Mouse (Mus musculus): ENCODE data around the gene Crkl. TPM values are rescaled to one million over a fixed set of nuclear protein-coding genes. Genes with fewer than 3 reads are reported as not detected.

Crkl gene
- total RNA-seq, 2 experiments from 2014 or later = 30.9 to 31.0 TPM

- intact Hi-C loops (cut with DNase I) = no loop called here
- DNase-seq (ENCODE audit: low spot score in 2 of 2) = no peak
These were observed 67.1 kb downstream of the Crkl start for GRCm38 (mm10) chr16:17518910-17519309.

DNA sequence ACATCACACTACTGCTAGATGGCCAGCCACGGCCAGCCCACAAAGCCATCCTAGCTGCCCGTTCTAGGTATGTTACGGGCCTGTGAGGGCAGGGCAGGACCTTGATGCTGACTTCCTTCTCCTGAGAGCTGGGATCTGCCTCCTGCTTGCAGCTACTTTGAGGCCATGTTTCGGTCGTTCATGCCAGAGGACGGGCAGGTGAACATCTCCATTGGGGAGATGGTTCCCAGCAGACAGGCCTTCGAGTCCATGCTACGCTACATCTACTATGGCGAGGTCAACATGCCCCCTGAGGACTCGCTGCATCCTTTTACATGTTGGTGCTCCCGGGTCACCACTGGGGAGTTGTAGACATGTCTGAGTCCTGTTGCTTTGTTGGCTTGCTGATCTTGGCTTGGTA is 72.4 kb downstream of the Crkl start:
- no peak for DNase-seq (ENCODE audit: low spot score in 2 of 2)
- intact Hi-C loops (cut with DNase I) = no loop called here

- intact Hi-C loops (cut with DNase I) = no loop called here
- no peak for DNase-seq (ENCODE audit: low spot score in 2 of 2)
These were observed 73.7 kb downstream of the Crkl start for GRCm38 (mm10) chr16:17525524-17525923.

DNA sequence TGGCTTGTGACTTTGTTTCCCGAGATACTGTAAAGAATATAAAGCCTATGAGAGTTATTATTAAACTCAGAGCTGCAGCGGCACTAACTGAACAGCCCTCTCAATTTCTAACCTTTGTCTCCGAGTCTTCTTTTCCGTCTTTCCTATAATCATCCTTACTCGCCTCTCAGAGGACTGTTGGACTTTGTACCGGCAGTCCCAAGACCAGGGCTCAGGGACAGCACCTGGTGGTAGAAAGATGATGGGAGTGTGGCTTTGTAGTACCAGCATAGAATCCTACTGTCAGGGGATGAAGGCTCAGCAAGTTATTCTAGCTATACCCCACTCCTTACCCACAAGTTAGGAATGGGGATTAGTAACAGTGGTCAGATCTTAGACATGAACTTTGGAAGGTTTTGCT is 74.4 kb downstream of the Crkl start:
- no peak for DNase-seq (ENCODE audit: low spot score in 2 of 2)
- intact Hi-C loops (cut with DNase I) = no loop called here

DNA sequence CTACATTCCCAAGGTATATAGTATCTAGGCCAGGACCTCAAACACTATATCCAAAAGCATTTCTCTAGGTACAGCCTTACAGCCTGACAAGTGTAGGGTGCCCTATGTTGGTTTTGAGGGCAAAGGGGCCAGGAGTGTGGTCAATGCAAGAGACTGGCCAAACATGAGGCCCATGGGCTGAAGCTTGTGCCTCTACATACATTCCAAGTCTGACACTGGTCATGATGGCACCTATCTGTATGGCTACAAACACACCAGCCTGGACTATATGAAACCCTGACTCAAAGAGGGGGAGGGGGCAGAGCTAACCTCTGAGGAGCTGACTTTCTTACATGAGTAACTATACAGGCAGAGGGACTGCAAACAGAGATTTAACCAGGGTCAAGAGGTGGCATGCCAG is 75.8 kb downstream of the Crkl start:
- intact Hi-C loops (cut with DNase I) = no loop called here
- no peak for DNase-seq (ENCODE audit: low spot score in 2 of 2)

DNA sequence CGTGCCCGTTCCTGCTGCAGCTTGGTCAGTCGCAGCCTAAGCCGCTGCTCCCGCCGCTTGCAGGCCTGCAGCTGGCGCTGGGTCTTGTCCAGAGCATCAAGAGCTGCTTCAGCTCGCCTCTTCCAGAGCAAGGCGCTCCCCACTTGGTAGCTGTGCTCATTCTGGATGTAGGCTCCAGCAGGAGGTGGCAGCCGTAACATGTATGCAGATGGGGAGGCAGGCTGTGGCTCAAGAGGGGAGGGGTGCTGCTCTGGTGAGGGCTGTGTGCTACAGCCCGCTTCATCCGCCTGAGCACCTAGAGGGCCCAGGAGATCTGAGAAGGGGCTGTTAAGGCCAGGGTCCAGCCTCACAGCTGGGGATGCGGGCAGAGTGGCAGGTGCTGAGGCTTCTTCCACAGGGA is 76.5 kb downstream of the Crkl start:
- intact Hi-C loops (cut with DNase I) = no loop called here
- no peak for DNase-seq (ENCODE audit: low spot score in 2 of 2)

DNA sequence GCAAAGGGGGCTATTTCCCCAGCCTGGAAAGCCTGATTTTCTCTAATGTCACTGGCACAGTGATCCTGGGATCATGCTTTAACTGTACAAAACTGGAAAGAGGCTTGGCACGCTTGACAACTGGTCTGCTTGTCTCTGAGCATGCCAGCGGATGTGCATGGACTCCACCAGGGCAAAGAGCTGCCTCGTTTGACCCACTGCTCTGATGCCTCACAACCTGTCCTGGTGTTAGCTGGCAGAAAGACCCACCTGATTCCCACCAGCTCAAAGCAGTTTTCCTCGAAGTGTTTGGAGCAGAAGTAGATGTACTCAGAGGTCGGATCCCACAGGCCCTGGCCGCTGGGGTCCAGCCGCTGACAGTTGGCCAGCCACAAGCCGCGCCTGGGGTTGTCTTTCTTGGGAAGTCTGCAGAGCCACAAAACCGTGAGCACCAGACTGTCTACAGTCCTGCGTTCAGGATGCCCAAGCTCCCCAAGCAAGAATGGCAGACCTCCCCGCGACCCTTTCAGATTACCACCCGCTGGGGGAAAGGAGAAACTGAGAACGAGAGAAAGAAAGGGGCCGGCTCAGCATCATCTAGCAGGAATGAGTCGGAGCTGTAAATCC is 78.3 kb downstream of the Crkl start:
- DNase-seq (ENCODE audit: low spot score in 2 of 2) = no peak
- intact Hi-C loops (cut with DNase I) = loop anchor here (5.0 kb wide), 1 partner anchor 123 kb away; the partner anchor contains the start of genes Pi4ka and Snap29

- DNase-seq (ENCODE audit: low spot score in 2 of 2) = peak; percentile 96 to 98
- intact Hi-C loops (cut with DNase I) = loop anchor here (1.0 to 5.0 kb wide), 2 partner anchors 21 to 123 kb away; partner anchors contain the start of genes Pi4ka and Snap29
These were observed 79.0 kb downstream of the Crkl start, which contains the start of gene Thap7 for GRCm38 (mm10) chr16:17530640-17531288. Thap7 (minus strand) TSS chr16:17531136.

DNA sequence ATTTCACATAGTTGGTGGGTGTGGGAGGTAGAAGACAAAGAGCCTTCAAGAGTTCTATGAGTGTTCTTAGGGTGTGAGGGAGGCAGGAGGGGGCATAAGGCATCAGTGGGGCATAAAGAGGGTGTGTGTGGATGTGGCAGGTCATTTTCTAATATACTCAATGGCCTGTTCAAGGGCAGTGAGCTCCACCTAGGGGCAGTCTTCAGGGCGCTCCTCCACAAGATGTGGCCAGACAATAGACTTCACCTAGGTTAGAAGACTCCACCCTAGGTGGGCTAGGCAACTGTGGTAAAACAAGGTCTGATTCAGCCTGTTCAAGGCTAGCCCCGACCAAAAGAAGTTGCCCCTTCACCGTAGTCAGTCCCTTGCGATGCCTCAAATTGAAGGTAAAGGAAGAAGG is 80.5 kb downstream of the Crkl start:
- intact Hi-C loops (cut with DNase I) = loop anchor here (5.0 kb wide), 1 partner anchor 125 kb away; the partner anchor contains the start of genes Pi4ka and Snap29
- no peak for DNase-seq (ENCODE audit: low spot score in 2 of 2)

DNA sequence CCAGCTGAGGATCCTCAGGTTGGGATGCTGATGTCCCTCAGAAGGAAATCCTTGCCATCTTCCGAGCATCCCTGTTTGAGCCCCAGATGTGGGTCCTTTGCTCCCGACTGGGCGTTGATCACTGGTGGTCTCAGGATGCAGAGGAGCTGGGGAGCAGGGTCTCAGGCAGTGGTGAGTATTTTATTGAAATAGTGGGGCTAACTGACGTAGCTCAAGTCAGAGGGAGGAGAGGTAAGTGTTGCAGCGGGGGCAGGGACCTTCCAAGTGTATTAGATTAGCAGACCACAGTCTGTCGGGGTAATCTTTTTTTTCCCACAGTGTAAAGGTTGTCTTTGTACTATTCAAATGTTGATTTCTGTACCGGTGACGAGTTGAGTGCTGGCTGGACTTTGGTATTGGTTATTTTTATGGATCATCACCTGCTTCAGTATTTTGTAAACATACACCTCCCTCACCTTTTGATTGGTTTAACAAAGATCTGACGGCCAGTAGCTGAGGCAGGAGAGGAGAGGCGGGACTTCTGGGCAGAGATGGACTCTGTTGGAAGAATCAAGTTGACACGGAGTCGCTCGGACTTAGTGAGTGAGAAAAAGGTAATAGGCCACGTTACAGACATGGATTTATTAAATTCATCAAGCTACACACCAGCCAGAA is 81.0 kb downstream of the Crkl start:
- no peak for DNase-seq (ENCODE audit: low spot score in 2 of 2)
- intact Hi-C loops (cut with DNase I) = loop anchor here (5.0 kb wide), 1 partner anchor 126 kb away; the partner anchor contains the start of genes Pi4ka and Snap29

DNA sequence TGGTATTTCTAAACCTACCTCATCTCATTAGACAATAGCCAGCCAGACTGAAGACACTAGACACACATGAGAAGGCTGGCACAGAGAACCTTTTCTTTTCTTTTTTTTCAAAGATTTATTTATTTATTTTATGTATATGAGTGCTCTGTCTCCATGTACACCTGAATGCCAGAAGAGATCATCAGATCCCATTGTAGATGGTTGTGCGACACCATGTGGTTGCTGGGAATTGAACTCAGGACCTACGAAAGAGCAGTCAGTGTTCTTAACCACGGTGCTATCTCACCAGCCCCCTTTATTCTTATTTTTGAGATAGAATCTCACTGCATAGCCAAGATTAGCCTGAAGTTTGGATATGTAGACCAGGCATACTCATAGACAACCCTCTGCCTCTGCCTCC is 84.8 kb downstream of the Crkl start:
- DNase-seq (ENCODE audit: low spot score in 2 of 2) = no peak
- intact Hi-C loops (cut with DNase I) = no loop called here

Other genes with a start within 250 kb of the Crkl start
- gene Ube2l3, start 249.3 kb upstream of the Crkl start, total RNA-seq (2021) = 100 to 1,000 TPM; 138 to 158 TPM
- gene Rimbp3, start 243.4 kb upstream of the Crkl start, total RNA-seq (2021) = 1 to 10 TPM; 1.1 to 2.3 TPM
- gene Hic2, start 218.4 kb upstream of the Crkl start, total RNA-seq (2021) = 1 to 10 TPM; 4.2 to 4.4 TPM
- 100 to 1,000 TPM in 1 of 2 experiments, 10 to 100 TPM in 1; 99.2 to 116 TPM for gene Tmem191c, start 175.9 kb upstream of the Crkl start, total RNA-seq (2021)
- gene Serpind1, start 120.6 kb upstream of the Crkl start, total RNA-seq (2021) = 1 to 10 TPM; 2.5 to 2.7 TPM
- 10 to 100 TPM; 21.5 to 23.9 TPM for gene Snap29, start 46.0 kb upstream of the Crkl start, total RNA-seq (2021)
- 100 to 1,000 TPM; 324 to 328 TPM for gene Pi4ka, start 45.7 kb upstream of the Crkl start, total RNA-seq (2021)
- gene Aifm3, start 37.6 kb downstream of the Crkl start, total RNA-seq (2021) = 100 to 1,000 TPM in 1 of 2 experiments, 10 to 100 TPM in 1; 96.9 to 100 TPM
- gene Lztr1, start 56.7 kb downstream of the Crkl start, total RNA-seq (2021) = 100 to 1,000 TPM; 149 TPM
- 10 to 100 TPM; 43.7 to 45.4 TPM for gene Thap7, start 79.1 kb downstream of the Crkl start, total RNA-seq (2021)
- gene Lrrc74b, start 109.3 kb downstream of the Crkl start, total RNA-seq (2021) = under 1 TPM; 0.71 to 0.85 TPM
- under 1 TPM; 0.80 to 0.99 TPM for gene P2rx6, start 109.9 kb downstream of the Crkl start, total RNA-seq (2021)
- gene Slc7a4, start 131.2 kb downstream of the Crkl start, total RNA-seq (2021) = 10 to 100 TPM; 83.2 to 87.4 TPM
- 10 to 100 TPM; 62.4 to 63.8 TPM for gene Smpd4, start 167.4 kb downstream of the Crkl start, total RNA-seq (2021)
- 10 to 100 TPM; 22.3 to 26.4 TPM for gene Ccdc74a, start 194.5 kb downstream of the Crkl start, total RNA-seq (2021)